Mouse (Mus musculus): ENCODE results near the gene Litaf. TPM values are rescaled to one million over a fixed set of nuclear protein-coding genes. Genes with fewer than 3 reads are reported as not detected.

The Litaf gene
- polyA plus RNA-seq, 1 experiment from 2014 or later, result 34.8 TPM

DNA sequence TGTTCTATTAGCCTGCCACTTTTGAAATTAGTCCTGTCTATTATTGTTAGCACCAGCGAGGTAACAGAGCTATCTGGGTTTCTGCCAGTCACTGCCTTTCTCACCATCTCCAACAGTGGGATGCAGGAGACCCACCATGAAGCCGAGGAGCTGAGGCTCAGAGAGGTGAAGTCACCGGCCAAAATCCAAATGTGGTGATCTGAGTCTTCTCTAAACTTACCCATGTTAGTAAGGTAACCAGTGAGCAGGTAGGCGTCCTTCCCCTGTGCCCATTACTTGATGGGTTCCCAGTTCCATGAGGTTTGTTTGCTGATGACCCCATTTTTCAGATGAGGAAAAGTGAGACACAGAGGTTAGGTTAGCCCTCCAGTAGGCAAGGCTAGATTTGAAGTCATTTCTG lies 1.6 kb downstream of the Litaf start:
- no peak overlapping the region for H3K4me3 ChIP-seq
- ATAC-seq, result no peak
- no peak overlapping the region for H3K9ac ChIP-seq
- WGBS (ENCODE audit: insufficient replicate concordance), result 67% methylated on average over 4 of the region's 4 CpGs
- H3K4me1 ChIP-seq, result peaks cover 36% of the 10 kb centered on the region
- H3K36me3 ChIP-seq, result no peaks in the 10 kb centered on the region
- H3K27ac ChIP-seq, result no peak overlapping the region
- H3K9me3 ChIP-seq (replicated peaks), result no peaks in the 10 kb centered on the region
- peaks cover 51% of the 10 kb centered on the region for H3K27me3 ChIP-seq (replicated peaks)
- no peak overlapping the region for H3K4me2 ChIP-seq

DNA sequence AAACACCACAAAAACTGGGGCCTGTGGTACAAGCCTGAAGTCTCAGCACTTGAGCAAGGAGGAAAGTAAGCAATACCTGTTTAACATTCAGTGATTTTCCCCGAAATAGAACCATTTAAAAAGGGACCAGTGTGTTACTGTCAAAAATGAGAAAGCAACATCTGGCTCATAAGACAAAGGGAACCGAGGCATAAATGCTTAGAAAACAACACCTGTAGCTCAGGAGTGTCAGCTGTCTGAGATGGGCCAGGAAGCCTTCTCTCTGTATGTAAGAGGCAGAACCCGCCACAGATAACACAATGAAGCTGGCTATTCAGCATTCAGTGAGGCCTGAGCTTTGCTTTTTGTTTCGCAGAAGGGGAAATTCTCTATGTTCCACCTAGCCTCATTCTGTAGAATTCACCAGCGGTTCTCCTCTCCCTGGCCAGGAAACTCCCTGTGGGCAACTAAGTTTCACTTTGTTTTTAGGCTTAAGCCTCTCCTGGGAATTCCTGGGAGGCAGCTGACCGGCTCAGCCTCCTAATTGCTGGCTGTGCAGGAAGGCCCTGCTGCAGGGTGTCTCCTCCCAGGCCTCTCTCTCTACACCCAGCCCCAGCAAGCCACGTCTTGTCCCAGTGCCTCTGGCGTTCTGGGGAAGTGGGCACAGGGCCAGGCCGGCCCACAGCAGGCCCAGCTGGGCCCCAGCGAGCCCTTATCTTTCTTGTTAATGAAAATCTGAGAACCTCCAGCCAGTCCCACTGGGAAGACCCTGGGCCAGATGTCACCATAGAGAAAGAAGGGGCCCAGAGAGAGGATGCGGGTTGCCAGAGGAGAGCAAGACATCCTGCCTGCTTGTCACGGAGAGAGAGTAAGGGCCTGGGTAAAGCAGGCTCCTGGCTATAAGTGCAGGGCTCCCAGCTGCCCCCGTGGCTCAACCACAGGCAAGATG lies 2.9 kb downstream of the Litaf start:
- Histone ChIP-seq H3K4me2 (no peak overlapping the region), H3K27ac (peak overlapping the region; percentile 38), H3K9me3 (replicated peaks) (no peaks in the 10 kb centered on the region), H3K4me1 (peaks cover 30% of the 10 kb centered on the region), H3K27me3 (replicated peaks) (peaks cover 38% of the 10 kb centered on the region), H3K9ac (no peak overlapping the region), H3K4me3 (no peak overlapping the region), H3K36me3 (no peaks in the 10 kb centered on the region)
- WGBS (ENCODE audit: insufficient replicate concordance), result 36% methylated on average over 13 of the region's 13 CpGs
- ATAC-seq, result no peak

DNA sequence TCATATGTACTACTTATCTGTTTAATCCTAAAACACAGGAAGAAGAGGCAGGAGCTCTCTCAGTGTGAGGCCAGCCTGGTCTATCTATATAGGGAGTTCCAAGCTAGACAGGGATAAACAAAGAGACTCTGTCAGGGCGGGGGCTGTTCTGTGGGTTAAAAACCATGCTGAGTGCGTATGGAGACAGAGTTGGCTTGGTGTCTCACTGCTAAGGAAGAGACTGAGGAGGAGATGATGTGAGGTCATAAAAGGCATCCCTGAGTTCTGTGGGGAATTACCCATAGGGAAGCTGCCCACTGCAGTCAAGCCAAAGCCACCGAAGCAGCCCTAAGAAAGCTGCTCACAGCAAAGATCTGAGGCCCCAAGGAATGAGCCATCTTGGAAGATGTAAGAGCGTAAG lies 5.3 kb downstream of the Litaf start, which contains the start of gene Snn:
Gene Snn (plus strand): TSS at position 301 of the 400 bp plus-strand sequence.
- Histone ChIP-seq H3K27me3 (replicated peaks) (peaks cover 14% of the 10 kb centered on the region), H3K4me2 (no peak within 1 kb of the TSS), H3K4me1 (peaks cover 10% of the 10 kb centered on the region), H3K27ac (no peak within 1 kb of the TSS), H3K4me3 (no peak within 1 kb of the TSS), H3K9ac (no peak within 1 kb of the TSS), H3K9me3 (replicated peaks) (no peaks in the 10 kb centered on the region), H3K36me3 (no peaks in the 10 kb centered on the region)
- ATAC-seq, result no peak
- 63% methylated on average over 4 of the region's 4 CpGs for WGBS (ENCODE audit: insufficient replicate concordance)

DNA sequence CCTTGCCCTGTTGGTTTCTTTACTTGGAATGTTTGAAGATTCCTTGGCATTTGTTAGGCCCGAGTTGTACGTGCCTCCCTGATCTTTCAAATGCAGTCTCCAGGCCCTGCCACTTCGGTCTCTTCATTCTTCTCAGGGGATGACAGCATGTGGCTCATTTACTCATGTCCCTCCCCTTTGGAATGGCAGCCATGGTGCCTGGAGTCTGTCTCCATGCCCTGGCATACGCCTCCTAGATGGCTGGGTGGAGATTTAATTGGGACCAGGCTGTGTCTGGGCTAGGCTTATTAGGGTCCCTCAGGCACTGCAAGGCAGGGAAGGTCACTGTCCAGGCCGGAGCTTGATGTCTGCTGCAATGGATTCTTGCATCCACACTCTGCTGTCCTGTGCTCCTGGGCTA lies 10.0 kb downstream of the Litaf start:
- Histone ChIP-seq H3K4me2 (no peak overlapping the region), H3K27me3 (replicated peaks) (no peaks in the 10 kb centered on the region), H3K27ac (no peak overlapping the region), H3K4me3 (no peak overlapping the region), H3K9me3 (replicated peaks) (no peaks in the 10 kb centered on the region), H3K4me1 (no peaks in the 10 kb centered on the region), H3K36me3 (no peaks in the 10 kb centered on the region), H3K9ac (no peak overlapping the region)
- 67% methylated on average over 5 of the region's 5 CpGs for WGBS (ENCODE audit: insufficient replicate concordance)
- no peak for ATAC-seq

DNA sequence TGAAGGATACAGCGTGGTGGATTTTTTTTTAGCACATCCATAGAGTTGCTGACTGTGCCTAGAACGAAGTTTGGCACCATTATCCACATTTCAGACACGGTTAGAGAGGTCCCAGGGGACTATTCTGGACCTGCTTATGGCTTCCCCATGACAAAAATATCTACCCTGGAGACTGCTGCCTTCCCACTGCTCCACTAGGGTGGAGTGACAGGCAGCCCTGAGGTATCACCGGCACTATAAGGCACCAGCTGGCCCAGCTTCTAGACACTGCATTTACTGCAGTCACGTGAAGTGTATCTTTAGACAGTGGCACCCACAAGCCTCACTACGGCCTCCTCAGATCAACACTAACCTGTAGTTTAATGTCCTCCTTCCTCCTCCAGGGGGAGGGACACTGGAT lies 11.1 kb downstream of the Litaf start:
- Histone ChIP-seq H3K9ac (no peak overlapping the region), H3K36me3 (no peaks in the 10 kb centered on the region), H3K27me3 (replicated peaks) (no peaks in the 10 kb centered on the region), H3K9me3 (replicated peaks) (no peaks in the 10 kb centered on the region), H3K27ac (no peak overlapping the region), H3K4me2 (no peak overlapping the region), H3K4me3 (no peak overlapping the region), H3K4me1 (no peaks in the 10 kb centered on the region)
- 55% methylated on average over 6 of the region's 6 CpGs for WGBS (ENCODE audit: insufficient replicate concordance)
- no peak for ATAC-seq

DNA sequence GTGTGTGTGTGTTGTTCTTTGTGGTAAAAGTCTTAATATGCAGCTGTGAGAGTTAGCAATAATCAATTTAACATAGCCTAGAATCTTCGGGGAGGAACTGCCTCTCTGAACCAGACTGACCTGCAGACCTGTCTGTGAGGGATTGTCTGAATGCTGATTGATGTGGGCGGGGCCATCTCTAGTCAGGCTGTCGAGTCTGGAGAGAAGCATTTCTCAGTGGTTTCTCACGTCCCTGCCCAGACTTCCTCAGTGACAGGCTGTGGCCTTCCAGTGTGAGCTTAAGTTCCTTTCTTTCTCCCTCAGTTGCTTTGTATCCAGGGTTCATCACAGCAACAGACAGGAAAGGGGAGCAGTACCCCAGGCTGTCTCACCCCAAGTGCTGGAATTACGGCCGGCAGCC lies 11.5 kb downstream of the Litaf start:
- no peak for ATAC-seq
- 44% methylated on average over 6 of the region's 6 CpGs for WGBS (ENCODE audit: insufficient replicate concordance)
- Histone ChIP-seq H3K27ac (no peak overlapping the region), H3K9me3 (replicated peaks) (no peaks in the 10 kb centered on the region), H3K36me3 (no peaks in the 10 kb centered on the region), H3K27me3 (replicated peaks) (no peaks in the 10 kb centered on the region), H3K9ac (no peak overlapping the region), H3K4me1 (no peaks in the 10 kb centered on the region), H3K4me3 (no peak overlapping the region), H3K4me2 (no peak overlapping the region)

DNA sequence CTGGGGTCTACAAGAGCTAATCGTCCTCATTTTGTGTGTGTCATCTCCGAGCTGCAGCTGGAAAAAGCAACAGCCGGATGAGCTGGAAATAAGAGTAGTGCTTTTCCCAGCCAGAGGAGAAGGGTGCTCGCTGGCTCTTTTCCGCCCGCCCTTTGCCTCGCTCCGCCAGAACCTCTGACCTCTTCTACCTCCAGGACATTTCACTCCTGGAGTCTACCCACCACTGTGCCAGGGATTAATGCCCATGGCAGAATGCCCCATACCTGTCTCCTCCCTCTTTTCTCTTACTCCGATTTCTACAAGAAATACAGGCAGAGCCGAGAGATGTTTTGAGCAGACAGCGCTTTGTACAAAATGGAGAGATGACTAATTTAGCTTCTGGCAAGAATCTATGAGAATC lies 14.8 kb downstream of the Litaf start:
- no peaks in the 10 kb centered on the region for H3K36me3 ChIP-seq
- H3K4me3 ChIP-seq, result no peak overlapping the region
- H3K4me2 ChIP-seq, result no peak overlapping the region
- no peak for ATAC-seq
- no peak overlapping the region for H3K9ac ChIP-seq
- H3K27ac ChIP-seq, result no peak overlapping the region
- H3K27me3 ChIP-seq (replicated peaks), result no peaks in the 10 kb centered on the region
- WGBS (ENCODE audit: insufficient replicate concordance), result 83% methylated on average over 11 of the region's 11 CpGs
- no peaks in the 10 kb centered on the region for H3K4me1 ChIP-seq
- H3K9me3 ChIP-seq (replicated peaks), result no peaks in the 10 kb centered on the region

DNA sequence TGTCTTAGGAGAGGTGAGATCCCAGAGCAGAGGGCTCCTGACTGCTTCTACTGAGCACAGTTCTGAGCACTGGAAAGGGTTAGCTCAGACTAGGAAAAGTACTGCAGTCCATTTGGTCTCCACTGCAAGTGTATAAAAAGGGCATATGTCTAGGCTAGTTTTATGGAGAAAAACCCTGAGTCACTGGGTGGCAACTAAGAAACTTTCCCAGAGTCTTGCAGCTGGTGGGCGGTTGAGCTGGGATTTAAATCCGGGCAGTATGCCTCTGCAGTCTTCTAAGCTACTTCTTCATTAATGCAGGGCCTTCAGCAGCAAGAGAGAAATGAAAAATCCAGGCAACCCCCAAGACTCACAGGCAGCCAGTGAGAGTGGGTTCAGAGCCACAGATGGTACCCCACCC lies 15.7 kb downstream of the Litaf start:
- Histone ChIP-seq H3K27me3 (replicated peaks) (no peaks in the 10 kb centered on the region), H3K4me1 (no peaks in the 10 kb centered on the region), H3K9me3 (replicated peaks) (no peaks in the 10 kb centered on the region), H3K4me3 (no peak overlapping the region), H3K27ac (no peak overlapping the region), H3K9ac (no peak overlapping the region), H3K4me2 (no peak overlapping the region), H3K36me3 (no peaks in the 10 kb centered on the region)
- 80% methylated on average over 2 of the region's 2 CpGs for WGBS (ENCODE audit: insufficient replicate concordance)
- ATAC-seq, result no peak

DNA sequence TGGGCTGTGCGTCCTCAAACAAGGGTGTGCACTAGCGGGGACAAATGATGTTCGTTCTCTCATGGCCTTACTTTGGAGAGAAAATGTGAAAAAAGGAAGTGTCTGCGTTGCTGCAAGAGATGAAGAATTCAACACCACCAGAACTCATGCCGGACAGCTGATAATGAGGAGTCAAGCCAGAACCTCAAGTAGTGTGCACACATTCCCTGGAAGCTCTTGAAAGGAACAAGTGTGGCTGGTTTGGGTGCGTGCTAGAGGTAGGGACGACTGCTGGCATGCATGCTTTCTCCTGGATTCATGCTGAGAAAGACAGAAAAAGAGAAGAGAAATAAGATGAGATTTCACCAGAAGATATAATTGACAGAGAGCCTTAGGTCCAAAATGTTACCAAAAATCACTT lies 18.8 kb downstream of the Litaf start:
- Histone ChIP-seq H3K27ac (no peak overlapping the region), H3K4me3 (no peak overlapping the region), H3K9me3 (replicated peaks) (no peaks in the 10 kb centered on the region), H3K4me1 (no peaks in the 10 kb centered on the region), H3K9ac (no peak overlapping the region), H3K4me2 (no peak overlapping the region), H3K36me3 (no peaks in the 10 kb centered on the region), H3K27me3 (replicated peaks) (no peaks in the 10 kb centered on the region)
- no peak for ATAC-seq
- 41% methylated on average over 7 of the region's 7 CpGs for WGBS (ENCODE audit: insufficient replicate concordance)

DNA sequence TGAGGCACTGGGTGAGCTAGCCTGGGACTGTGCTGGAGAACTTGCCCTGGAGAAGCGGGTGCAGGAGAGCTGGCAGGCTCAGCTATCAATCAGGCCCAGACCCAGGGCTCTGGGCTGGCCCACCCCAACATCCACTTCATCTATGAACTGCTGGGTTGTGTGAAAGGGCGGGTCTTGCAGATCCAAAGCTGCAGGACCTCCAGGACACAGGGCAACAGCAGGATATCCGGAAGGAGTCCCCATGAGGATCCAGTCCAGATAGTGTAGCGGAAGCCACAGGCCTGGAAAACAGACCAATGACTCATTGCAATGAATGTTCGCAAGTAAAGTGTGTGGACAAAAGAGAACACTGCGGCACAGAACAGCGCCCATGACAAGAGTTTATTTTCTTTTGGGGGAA lies 19.5 kb downstream of the Litaf start:
- 0 out of 2 replicates have a peak, but pooled peaks have one; percentile 30 for ATAC-seq

DNA sequence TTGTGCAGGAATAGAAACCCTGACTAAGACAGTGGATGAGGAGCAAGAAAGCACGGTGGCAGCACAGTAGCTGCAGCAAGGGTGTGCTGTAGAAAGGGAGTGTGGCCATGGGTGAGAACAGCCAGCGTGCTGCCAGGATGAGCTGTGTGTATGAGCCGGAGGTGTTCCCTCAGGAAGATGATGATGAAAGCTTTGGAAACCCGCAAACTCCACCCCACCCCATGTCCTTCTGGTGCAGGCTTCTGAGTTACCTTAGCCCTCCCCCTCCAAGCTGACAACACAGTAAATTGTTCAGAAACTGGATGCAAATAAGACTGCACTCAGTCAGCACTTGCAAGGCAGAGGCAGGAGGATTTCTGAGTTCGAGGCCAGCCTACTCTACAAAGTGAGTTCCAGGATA lies 22.7 kb downstream of the Litaf start:
- no peak for ATAC-seq
- 67% methylated on average over 5 of the region's 5 CpGs for WGBS (ENCODE audit: insufficient replicate concordance)
- no peak overlapping the region for H3K4me3 ChIP-seq

More for the DNA sequence above, 19.5 kb downstream of the Litaf start:
- no peaks in the 10 kb centered on the region for H3K9me3 ChIP-seq (replicated peaks)
- 67% methylated on average over 7 of the region's 7 CpGs for WGBS (ENCODE audit: insufficient replicate concordance)
- no peak overlapping the region for H3K9ac ChIP-seq
- H3K27me3 ChIP-seq (replicated peaks), result no peaks in the 10 kb centered on the region
- no peaks in the 10 kb centered on the region for H3K4me1 ChIP-seq
- H3K36me3 ChIP-seq, result no peaks in the 10 kb centered on the region
- H3K27ac ChIP-seq, result no peak overlapping the region
- no peak overlapping the region for H3K4me3 ChIP-seq
- H3K4me2 ChIP-seq, result no peak overlapping the region

DNA sequence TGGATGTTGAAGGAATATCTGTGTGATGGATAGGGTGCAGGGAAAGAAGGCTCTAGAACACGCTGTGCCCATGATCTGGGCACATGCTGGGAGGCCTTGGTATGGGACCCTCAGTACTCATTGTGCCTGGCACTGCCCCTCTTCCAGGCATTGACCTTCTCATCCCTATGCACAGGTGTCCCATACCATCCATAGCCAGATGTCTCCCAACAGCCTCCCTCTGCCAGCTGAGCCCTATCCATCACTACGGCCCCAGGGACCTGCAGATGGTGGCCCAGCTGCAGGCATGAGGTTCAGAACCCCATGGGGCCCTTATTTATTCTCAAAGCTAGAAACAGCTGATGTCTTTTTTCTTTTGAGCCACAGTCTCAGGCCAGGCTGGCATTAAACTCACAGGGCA lies 25.4 kb downstream of the Litaf start:
- Histone ChIP-seq H3K27ac (no peak overlapping the region), H3K9ac (no peak overlapping the region), H3K4me1 (no peaks in the 10 kb centered on the region), H3K4me3 (no peak overlapping the region), H3K4me2 (no peak overlapping the region), H3K27me3 (replicated peaks) (peaks cover 13% of the 10 kb centered on the region), H3K9me3 (replicated peaks) (no peaks in the 10 kb centered on the region), H3K36me3 (no peaks in the 10 kb centered on the region)
- WGBS (ENCODE audit: insufficient replicate concordance), result 68% methylated on average over 2 of the region's 2 CpGs
- ATAC-seq, result no peak

More for the DNA sequence above, 22.7 kb downstream of the Litaf start:
- H3K4me1 ChIP-seq, result no peaks in the 10 kb centered on the region
- peaks cover 4% of the 10 kb centered on the region; the same call in 1 of the 2 replicates for H3K27me3 ChIP-seq (replicated peaks)
- H3K4me2 ChIP-seq, result no peak overlapping the region
- no peak overlapping the region for H3K9ac ChIP-seq
- H3K9me3 ChIP-seq (replicated peaks), result no peaks in the 10 kb centered on the region
- no peak overlapping the region for H3K27ac ChIP-seq
- H3K36me3 ChIP-seq, result no peaks in the 10 kb centered on the region

Measured in liver, embryonic 12.5 days (tissue).